Mouse (Mus musculus) left cerebral cortex, adult 11 months (tissue): Measurements from ENCODE around the gene Exoc3l.

Experiments
- DNase-seq: peaks from one replicate; pipeline ENCODE4 v3.0.0; 2022; ENCODE audit warnings: low spot score

The Exoc3l gene

DNA sequence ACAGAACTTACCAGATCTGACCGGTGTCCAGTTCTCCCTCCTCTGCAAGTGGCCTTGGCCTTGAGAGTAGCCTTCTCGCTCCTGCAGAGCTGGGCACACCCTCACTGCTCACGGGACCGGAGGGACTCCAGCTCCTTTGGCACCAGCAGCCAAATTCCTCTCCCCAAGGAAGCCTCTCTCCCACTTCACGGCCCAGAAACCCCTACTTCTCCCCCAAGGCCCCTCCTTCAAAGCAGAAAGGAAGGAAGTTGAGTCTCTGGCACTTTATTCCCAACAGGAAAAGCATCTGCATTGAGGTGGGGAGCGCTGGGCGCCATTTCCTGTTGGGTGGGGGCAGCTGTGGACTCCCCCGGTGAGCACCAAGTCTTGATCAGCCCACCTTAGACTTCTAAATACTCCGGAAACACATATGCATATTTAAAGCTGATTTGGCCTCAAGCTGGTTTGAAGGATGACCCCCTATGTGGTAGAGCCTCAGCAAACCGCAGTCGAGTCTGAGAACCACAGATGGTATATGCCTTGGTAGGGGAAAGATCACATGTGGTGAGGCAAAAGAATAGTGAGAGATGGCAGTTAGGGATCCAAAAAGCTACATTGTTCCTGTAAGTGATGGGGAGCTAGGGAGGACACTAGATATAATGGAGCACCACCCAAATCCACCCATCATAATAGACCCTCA lies at the start of gene Exoc3l:
TSS of gene Exoc3l (minus strand) at position 207 of the 679 bp plus-strand sequence.
- no peak for DNase-seq

- DNase-seq, result no peak
Measured at GRCm38 (mm10) chr8:105345061-105345975, 49.4 kb upstream of the Exoc3l start.

GRCm38 (mm10) chr8:105343791-105344574 lies 48.1 kb upstream of the Exoc3l start:
- DNase-seq, result no peak

DNA sequence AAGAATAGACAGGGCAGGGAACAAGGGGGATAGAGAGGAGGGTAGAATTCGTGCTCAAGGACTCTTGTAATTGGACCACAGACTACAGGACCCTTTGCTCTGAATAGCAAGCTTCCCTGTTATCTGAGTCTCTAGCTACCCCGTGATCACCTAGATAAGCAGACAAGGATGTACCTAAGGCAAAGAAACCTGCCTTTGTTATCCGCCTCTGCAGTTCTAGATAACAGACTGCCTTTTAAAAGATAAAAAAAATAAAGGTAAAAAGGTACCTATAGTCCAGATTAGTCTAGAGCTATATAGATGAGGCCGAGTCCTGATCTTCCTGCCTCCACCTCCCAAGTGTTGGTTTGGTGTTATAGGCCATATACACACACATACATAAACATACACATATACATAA lies 46.9 kb upstream of the Exoc3l start:
- DNase-seq, result no peak

DNA sequence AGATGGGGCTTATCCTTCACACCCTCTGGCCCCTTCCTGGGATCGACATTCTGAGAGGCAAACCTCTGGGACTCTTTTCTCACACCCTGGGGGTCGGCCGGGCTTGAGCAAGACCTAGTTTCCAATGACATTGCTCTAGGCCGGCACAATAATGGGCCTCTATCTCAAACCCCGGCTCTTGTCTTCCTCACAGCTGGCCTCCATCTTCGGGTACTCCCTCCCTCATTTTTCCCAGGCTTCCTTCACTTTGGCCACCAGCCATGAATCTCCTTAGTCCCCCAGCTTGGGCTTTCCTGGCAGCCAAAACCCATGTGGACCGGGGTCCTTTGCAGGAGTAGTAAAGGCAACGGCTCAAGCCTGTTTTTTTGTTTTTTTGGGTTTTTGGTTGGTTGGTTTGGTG lies 45.5 kb upstream of the Exoc3l start:
- DNase-seq, result no peak

DNA sequence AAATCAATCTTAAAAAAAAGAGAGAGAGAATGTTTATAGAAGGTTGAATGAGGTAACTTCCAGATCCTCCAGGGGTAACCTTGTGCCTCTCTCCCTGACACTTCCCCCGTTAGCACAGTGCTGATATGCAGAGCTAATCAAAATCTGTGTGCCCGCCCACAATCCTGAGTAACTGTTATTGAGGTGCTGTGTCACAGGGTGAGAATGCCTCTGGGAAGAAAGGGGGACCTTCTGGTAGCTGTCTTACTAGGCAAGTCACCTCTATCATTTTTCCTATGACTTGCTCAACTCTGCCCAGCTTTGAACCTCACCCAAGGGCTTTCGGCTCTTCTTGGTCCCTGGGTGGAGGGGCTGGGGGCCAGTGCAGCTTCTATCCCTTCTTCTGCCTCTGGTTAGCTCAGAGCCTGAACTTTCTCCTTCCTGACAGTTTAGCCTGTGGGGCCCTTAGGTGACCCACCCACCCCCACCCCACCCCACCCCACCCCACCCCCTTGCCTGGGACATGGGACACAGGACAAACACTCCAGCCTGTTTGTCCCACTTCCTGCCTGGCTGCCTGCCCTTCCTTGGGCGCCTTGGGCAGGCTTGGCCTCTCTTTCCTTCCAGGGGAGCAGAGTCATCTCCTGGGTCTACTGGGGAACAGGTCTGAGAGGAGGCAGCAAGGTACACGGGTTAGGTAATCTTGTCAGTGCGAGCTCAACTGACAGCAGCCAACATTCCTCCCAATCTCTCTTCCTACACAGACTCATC lies 44.2 kb upstream of the Exoc3l start:
- DNase-seq, result no peak

DNA sequence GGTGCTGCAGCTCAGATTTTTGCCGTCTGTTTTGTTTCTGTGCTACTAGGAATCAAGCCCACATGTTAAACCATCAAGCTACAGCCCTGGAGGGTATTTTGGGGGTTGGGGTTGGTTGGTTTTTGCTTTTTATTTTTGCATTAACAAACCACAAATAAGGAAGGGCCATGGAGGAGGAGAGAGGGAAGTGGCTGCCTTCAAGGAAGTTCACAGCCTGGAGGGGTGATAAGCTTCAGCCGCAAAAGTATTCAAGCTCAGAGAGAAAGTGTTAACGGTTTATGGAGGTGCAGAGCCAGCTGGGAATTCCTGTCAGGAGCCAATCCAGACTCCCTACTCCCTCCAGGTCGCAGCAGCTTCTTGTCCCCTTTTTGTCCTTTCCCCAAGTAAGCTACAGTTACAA lies 43.1 kb upstream of the Exoc3l start:
- no peak for DNase-seq

GRCm38 (mm10) chr8:105336373-105337130 lies 40.7 kb upstream of the Exoc3l start:
- no peak for DNase-seq

GRCm38 (mm10) chr8:105332523-105332922 lies 36.6 kb upstream of the Exoc3l start:
- DNase-seq, result no peak

- no peak for DNase-seq
Measured at GRCm38 (mm10) chr8:105331931-105332330, 36.0 kb upstream of the Exoc3l start.

DNA sequence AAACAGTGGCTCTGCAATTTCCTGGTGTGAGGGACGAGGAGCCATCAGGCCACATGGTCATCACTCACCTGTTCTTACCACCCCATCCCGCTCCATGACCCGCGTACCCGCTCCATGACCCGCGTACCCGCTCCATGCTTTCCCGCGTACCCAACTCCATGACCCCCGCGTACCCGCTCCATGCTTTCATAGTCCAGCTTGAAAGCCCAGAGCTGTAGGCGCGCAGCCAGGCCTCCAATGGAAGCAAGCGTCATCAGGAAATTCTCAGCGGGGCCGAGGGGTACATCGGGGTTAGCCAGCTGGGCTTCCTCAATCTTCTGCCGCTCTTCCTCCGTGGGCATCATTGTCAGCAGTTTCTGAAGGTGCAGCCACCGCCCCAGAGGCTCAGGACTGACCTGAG lies 35.6 kb upstream of the Exoc3l start:
- no peak for DNase-seq

GRCm38 (mm10) chr8:105330325-105330724 lies 34.4 kb upstream of the Exoc3l start:
- DNase-seq, result no peak

- no peak for DNase-seq
Measured at GRCm38 (mm10) chr8:105326968-105327367, 31.1 kb upstream of the Exoc3l start.

GRCm38 (mm10) chr8:105326141-105326672 lies 30.3 kb upstream of the Exoc3l start, which contains the start of the genes Lrrc29 and Tmem208:
Gene Lrrc29, minus strand, starts transcription at chr8:105326278.
Gene Tmem208, plus strand, starts transcription at chr8:105326354.
- peak; percentile 95 for DNase-seq

- DNase-seq, result no peak
Measured at GRCm38 (mm10) chr8:105325641-105326093, 29.8 kb upstream of the Exoc3l start.

DNA sequence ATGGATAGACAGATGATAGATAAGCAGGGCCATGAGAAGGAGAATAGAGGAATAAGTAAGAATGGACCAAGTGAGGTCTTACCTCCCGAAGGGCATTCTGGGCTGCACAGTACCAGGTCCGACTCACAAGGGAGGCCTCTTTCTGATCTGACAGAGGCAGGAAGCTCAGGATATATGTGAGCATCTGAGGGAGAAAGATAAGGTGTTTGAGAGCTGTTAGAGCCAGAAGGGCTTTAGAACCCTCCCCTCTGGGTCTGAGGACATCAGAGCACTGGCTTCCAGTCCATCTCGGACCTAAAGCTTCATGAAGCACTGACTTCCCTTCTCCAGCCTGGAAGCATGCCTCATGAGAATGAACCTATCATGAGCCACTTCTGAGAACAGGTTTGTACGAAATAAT lies 27.3 kb upstream of the Exoc3l start:
- no peak for DNase-seq

DNA sequence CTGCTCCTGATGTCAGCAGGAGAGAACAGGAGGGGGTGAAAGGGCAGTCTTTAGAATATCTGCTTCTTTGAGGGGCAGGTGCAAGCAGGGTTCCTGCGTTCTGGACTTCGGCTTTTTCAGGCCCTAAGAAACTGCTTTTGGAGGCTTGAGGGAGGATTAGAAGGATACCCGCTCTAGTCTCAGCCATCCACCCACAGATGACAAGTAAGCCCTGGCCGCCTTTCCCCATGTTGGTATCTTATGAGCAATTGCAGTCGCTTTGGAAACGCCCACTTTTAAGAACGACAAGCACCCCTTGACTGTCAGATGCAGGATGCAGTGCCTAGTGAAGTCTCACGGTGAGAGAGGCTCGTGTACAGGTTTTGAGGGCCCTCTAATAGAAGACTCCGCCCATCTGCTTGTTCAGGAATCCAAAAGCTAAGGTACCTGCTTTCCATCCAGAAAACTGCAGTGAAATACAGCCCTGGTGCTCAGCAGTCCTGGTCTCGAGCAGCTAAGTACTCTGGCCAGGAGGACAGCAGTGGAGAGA lies 22.8 kb upstream of the Exoc3l start:
- DNase-seq, result no peak

DNA sequence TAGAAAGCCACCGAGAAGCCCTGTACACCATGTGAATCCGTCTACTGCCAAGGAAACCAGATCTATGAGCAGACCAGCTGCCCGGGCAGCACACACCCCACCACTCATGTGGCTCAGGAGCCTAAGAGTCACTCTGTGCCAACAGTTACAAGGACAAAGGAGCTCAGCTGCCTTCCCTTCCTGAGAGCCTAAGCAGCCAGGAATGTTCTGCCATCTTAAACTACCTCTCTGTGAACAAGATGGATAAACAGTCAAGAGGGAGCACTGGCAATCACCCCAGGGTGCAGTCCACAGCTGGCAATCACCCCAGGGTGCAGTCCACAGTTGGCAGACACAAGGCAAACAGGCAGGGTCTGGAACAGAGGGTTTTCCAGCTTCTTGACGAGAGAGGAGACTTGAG lies 22.0 kb upstream of the Exoc3l start:
- no peak for DNase-seq

DNA sequence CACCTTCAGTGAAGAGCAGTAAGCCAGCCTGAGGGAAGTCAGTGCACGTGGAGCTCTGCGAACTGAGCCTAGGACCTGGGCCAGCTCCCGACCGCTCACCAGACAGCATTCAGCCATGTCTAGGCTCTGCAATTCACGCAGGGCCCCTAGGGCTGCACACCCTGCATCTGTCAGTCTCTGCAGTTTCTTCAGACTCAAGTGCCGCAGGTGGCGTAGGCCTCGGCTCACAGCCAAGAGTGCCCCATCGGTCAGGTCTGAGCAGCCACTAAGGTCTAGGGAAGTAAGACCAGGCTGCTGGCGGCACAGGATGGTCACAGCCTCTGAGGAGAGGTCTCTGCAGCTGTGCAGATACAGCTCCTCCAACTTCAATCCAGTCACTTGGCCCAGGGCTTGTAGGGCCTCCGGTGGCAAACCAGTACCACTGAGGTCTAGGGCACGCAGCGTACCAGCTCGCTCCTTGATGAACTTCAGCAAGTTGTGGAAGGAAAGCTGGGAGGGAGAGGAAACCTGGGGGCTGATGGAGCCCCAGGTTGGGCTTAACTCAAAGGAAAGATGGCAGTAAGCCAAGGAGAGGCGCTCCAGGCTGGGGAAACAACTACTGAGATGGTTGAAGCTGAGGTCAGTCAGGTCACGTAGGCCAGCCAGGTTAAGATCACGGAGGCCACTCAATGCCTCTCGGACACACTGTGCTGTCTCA lies 19.3 kb upstream of the Exoc3l start:
- DNase-seq, result no peak
